Mouse (Mus musculus): Measurements from ENCODE around the gene Wdr25. TPM values are rescaled to one million over a fixed set of nuclear protein-coding genes. Genes with fewer than 3 reads are reported as not detected.

The Wdr25 gene
- polyA plus RNA-seq, 1 experiment from 2014 or later = 6.8 TPM

GRCm38 (mm10) chr12:109069751-109070150, 176.3 kb downstream of the Wdr25 start:
- Histone ChIP-seq H3K27ac (ENCODE audit: low read length) (no peak overlapping the region), H3K9me3 (ENCODE audit: control insufficient read depth, low read depth, low read length) (no peaks in the 10 kb centered on the region), H3K36me3 (ENCODE audit: control insufficient read depth, insufficient read depth, low read length) (no peaks in the 10 kb centered on the region), H3K4me2 (replicated peaks; ENCODE audit: low read depth, low read length) (no peak overlapping the region), H3K4me3 (ENCODE audit: low read depth, low read length) (no peak overlapping the region), H3K27me3 (ENCODE audit: control insufficient read depth, insufficient read depth, low read length) (no peaks in the 10 kb centered on the region), H3K4me1 (ENCODE audit: control insufficient read depth, insufficient read depth, low read length) (peaks cover 10% of the 10 kb centered on the region; the same call in 1 of the 2 replicates), H3K9ac (replicated peaks; ENCODE audit: low read depth, low read length) (no peak overlapping the region)
- no peak for ATAC-seq (ENCODE audit: insufficient number of reproducible peaks, insufficient read depth, low FRiP score, low read depth)
- 47% methylated on average over 2 of the region's 2 CpGs for WGBS

- Histone ChIP-seq H3K4me3 (ENCODE audit: low read depth, low read length) (no peak overlapping the region), H3K9me3 (ENCODE audit: control insufficient read depth, low read depth, low read length) (no peaks in the 10 kb centered on the region)
- WGBS = 95% methylated on average over 13 of the region's 13 CpGs
These were observed 177.8 kb downstream of the Wdr25 start for GRCm38 (mm10) chr12:109071248-109071647.

GRCm38 (mm10) chr12:109074106-109074505, 180.7 kb downstream of the Wdr25 start:
- Histone ChIP-seq H3K36me3 (ENCODE audit: control insufficient read depth, insufficient read depth, low read length) (no peaks in the 10 kb centered on the region), H3K4me2 (replicated peaks; ENCODE audit: low read depth, low read length) (no peak overlapping the region)

More at GRCm38 (mm10) chr12:109071248-109071647, 177.8 kb downstream of the Wdr25 start:
- H3K27me3 ChIP-seq (ENCODE audit: control insufficient read depth, insufficient read depth, low read length) = no peaks in the 10 kb centered on the region
- H3K9ac ChIP-seq (replicated peaks; ENCODE audit: low read depth, low read length) = no peak overlapping the region
- no peak overlapping the region for H3K4me2 ChIP-seq (replicated peaks; ENCODE audit: low read depth, low read length)
- H3K4me1 ChIP-seq (ENCODE audit: control insufficient read depth, insufficient read depth, low read length) = peaks cover 10% of the 10 kb centered on the region; the same call in 1 of the 2 replicates
- no peak for ATAC-seq (ENCODE audit: insufficient number of reproducible peaks, insufficient read depth, low FRiP score, low read depth)
- H3K27ac ChIP-seq (ENCODE audit: low read length) = no peak overlapping the region
- no peaks in the 10 kb centered on the region for H3K36me3 ChIP-seq (ENCODE audit: control insufficient read depth, insufficient read depth, low read length)

GRCm38 (mm10) chr12:109074777-109075285, 181.4 kb downstream of the Wdr25 start:
- H3K4me1 ChIP-seq (ENCODE audit: control insufficient read depth, insufficient read depth, low read length) = no peaks in the 10 kb centered on the region
- H3K27ac ChIP-seq (ENCODE audit: low read length) = no peak overlapping the region
- WGBS = 59% methylated on average over 2 of the region's 2 CpGs
- H3K36me3 ChIP-seq (ENCODE audit: control insufficient read depth, insufficient read depth, low read length) = no peaks in the 10 kb centered on the region
- H3K27me3 ChIP-seq (ENCODE audit: control insufficient read depth, insufficient read depth, low read length) = no peaks in the 10 kb centered on the region
- no peaks in the 10 kb centered on the region for H3K9me3 ChIP-seq (ENCODE audit: control insufficient read depth, low read depth, low read length)
- ATAC-seq (ENCODE audit: insufficient number of reproducible peaks, insufficient read depth, low FRiP score, low read depth) = no peak
- H3K9ac ChIP-seq (replicated peaks; ENCODE audit: low read depth, low read length) = no peak overlapping the region
- H3K4me2 ChIP-seq (replicated peaks; ENCODE audit: low read depth, low read length) = no peak overlapping the region
- H3K4me3 ChIP-seq (ENCODE audit: low read depth, low read length) = no peak overlapping the region

More at GRCm38 (mm10) chr12:109074106-109074505, 180.7 kb downstream of the Wdr25 start:
- Histone ChIP-seq H3K4me1 (ENCODE audit: control insufficient read depth, insufficient read depth, low read length) (no peaks in the 10 kb centered on the region), H3K4me3 (ENCODE audit: low read depth, low read length) (no peak overlapping the region), H3K27ac (ENCODE audit: low read length) (no peak overlapping the region), H3K9me3 (ENCODE audit: control insufficient read depth, low read depth, low read length) (no peaks in the 10 kb centered on the region), H3K27me3 (ENCODE audit: control insufficient read depth, insufficient read depth, low read length) (no peaks in the 10 kb centered on the region), H3K9ac (replicated peaks; ENCODE audit: low read depth, low read length) (no peak overlapping the region)
- no peak for ATAC-seq (ENCODE audit: insufficient number of reproducible peaks, insufficient read depth, low FRiP score, low read depth)
- 72% methylated on average over 6 of the region's 6 CpGs for WGBS

GRCm38 (mm10) chr12:109077036-109077435, 183.6 kb downstream of the Wdr25 start:
- H3K4me3 ChIP-seq (ENCODE audit: low read depth, low read length) = no peak overlapping the region
- no peak overlapping the region for H3K4me2 ChIP-seq (replicated peaks; ENCODE audit: low read depth, low read length)
- no peak for ATAC-seq (ENCODE audit: insufficient number of reproducible peaks, insufficient read depth, low FRiP score, low read depth)
- no peak overlapping the region for H3K27ac ChIP-seq (ENCODE audit: low read length)
- no peaks in the 10 kb centered on the region for H3K36me3 ChIP-seq (ENCODE audit: control insufficient read depth, insufficient read depth, low read length)
- H3K4me1 ChIP-seq (ENCODE audit: control insufficient read depth, insufficient read depth, low read length) = no peaks in the 10 kb centered on the region
- no peaks in the 10 kb centered on the region for H3K9me3 ChIP-seq (ENCODE audit: control insufficient read depth, low read depth, low read length)
- WGBS = 76% methylated on average over 6 of the region's 6 CpGs
- H3K9ac ChIP-seq (replicated peaks; ENCODE audit: low read depth, low read length) = no peak overlapping the region
- H3K27me3 ChIP-seq (ENCODE audit: control insufficient read depth, insufficient read depth, low read length) = no peaks in the 10 kb centered on the region

Other genes starting within 250 kb of the Wdr25 start
- 17.3 and 17.9 TPM in 2 replicates for gene Degs2, start 191.3 kb upstream of the Wdr25 start, polyA plus RNA-seq (2014; fragmentation: Nextera tagmentation; extraction: Ambion mirVana)
- 20.9 and 22.4 TPM in 2 replicates for gene Yy1, start 100.7 kb upstream of the Wdr25 start, polyA plus RNA-seq (2014; fragmentation: Nextera tagmentation; extraction: Ambion mirVana)
- gene Slc25a29, start 57.7 kb upstream of the Wdr25 start, polyA plus RNA-seq (2014; fragmentation: Nextera tagmentation; extraction: Ambion mirVana) = 8.4 and 9.3 TPM in 2 replicates
- 11.0 and 11.5 TPM in 2 replicates for gene Slc25a47, start 57.6 kb upstream of the Wdr25 start, polyA plus RNA-seq (2014; fragmentation: Nextera tagmentation; extraction: Ambion mirVana)
- gene Wars, start 543 bp downstream of the Wdr25 start, polyA plus RNA-seq (2014; fragmentation: Nextera tagmentation; extraction: Ambion mirVana) = 94.2 and 100 TPM in 2 replicates
- 20.1 and 23.4 TPM in 2 replicates for gene Begain, start 174.6 kb downstream of the Wdr25 start, polyA plus RNA-seq (2014; fragmentation: Nextera tagmentation; extraction: Ambion mirVana)